ENCODE assay signal across 10 mouse cellular contexts in genomic region chr1:87637878-87638600, GRCm38 (mm10). TPM values are rescaled to one million over a fixed set of nuclear protein-coding genes. Genes with fewer than 3 reads are reported as not detected.
A peak's percentile ranks its signal among the peaks of the same experiment; 100 is the strongest.
DNase-seq lines count a peak whose midpoint lies in the region; ATAC-seq and TF ChIP-seq lines count a peak whose summit lies in the region.
"Had no signal": no experiment of that assay in that cellular context is flagged by ENCODE, and none has a peak within 500 bp of the region (broad histone marks: within the 10 kb centered on the region; RNA-seq: fewer than 3 reads in every experiment).

No protein-coding gene starts in this region.

- H3K4me3 ChIP-seq in kidney, adult 2 months (ENCODE audit: insufficient read depth, low read depth, low read length): no peak overlapping the region
- H3K4me3 ChIP-seq in kidney, embryonic 16.5 days (ENCODE audit: low read length): no peak overlapping the region
- peak overlapping the region in 1 of 3 experiments; percentile 41 for H3K4me3 ChIP-seq in CH12.LX (replicated peaks in 1 of 3; ENCODE audit: low read depth in 2 of 3, low read length in 2 of 3, poor library complexity in 1 of 3)
- H3K4me3 ChIP-seq in megakaryocyte, embryonic 14.5 days (replicated peaks): peak overlapping the region; percentile 76
- H3K4me3 ChIP-seq: heart, embryonic 15.5 days had no signal

- peak; percentile 33 for TF ChIP-seq RAD21 in CH12.LX (IDR thresholded peaks at IDR 0.05; ENCODE audit: low read depth, low read length)

- in situ Hi-C loops in CH12.LX (cut with MboI; ENCODE audit: low pct_ligation_motif_present, low pct_unique_long_range_greater_than_20kb, low sequenced_read_pairs): no loop called here

- TF ChIP-seq EP300 in CH12.LX (IDR thresholded peaks at IDR 0.05; ENCODE audit: low read length): peak; percentile 97

- no peak overlapping the region for H3K9ac ChIP-seq in kidney, embryonic 16.5 days (replicated peaks; ENCODE audit: low read length)
- peak overlapping the region; percentile 29 for H3K9ac ChIP-seq in CH12.LX (ENCODE audit: insufficient read depth, low read depth)
- H3K9ac ChIP-seq: heart, embryonic 15.5 days had no signal

- H3K79me2 ChIP-seq in CH12.LX (replicated peaks; ENCODE audit: control insufficient read depth, extremely low read depth, insufficient read depth, poor library complexity, severe bottlenecking): peaks cover 45% of the 10 kb centered on the region

- H3K4me1 ChIP-seq in kidney, adult 2 months (ENCODE audit: control insufficient read depth, insufficient read depth, low read length): no peaks in the 10 kb centered on the region
- peaks cover 6% of the 10 kb centered on the region; the same call in 1 of the 2 replicates for H3K4me1 ChIP-seq in kidney, embryonic 16.5 days (ENCODE audit: insufficient read depth, low read length)
- H3K4me1 ChIP-seq in CH12.LX (ENCODE audit: control insufficient read depth in 1 of 2, insufficient read depth in 2 of 2): peaks cover 39 to 81% of the 10 kb centered on the region in 2 experiments
- H3K4me1 ChIP-seq in megakaryocyte, embryonic 14.5 days: peaks cover 98% of the 10 kb centered on the region

- H3K27ac ChIP-seq in kidney, adult 2 months (ENCODE audit: insufficient read depth, low read depth, low read length): peak overlapping the region; percentile 39; the same call in 1 of the 2 replicates
- no peak overlapping the region for H3K27ac ChIP-seq in kidney, embryonic 16.5 days (ENCODE audit: low read length)
- peak overlapping the region; percentile 100 for H3K27ac ChIP-seq in CH12.LX (ENCODE audit: insufficient read depth, low read depth)
- H3K27ac ChIP-seq: heart, embryonic 15.5 days had no signal

- WGBS in kidney, adult 2 months: 88% methylated on average over 4 of the region's 4 CpGs
- WGBS in kidney, embryonic 16.5 days: 86% methylated on average over 4 of the region's 4 CpGs

- H3K27me3 ChIP-seq in kidney, adult 2 months (replicated peaks; ENCODE audit: control insufficient read depth, insufficient read depth, low read length): no peaks in the 10 kb centered on the region
- no peaks in the 10 kb centered on the region for H3K27me3 ChIP-seq in kidney, embryonic 16.5 days (ENCODE audit: insufficient read depth, low read length)
- H3K27me3 ChIP-seq in CH12.LX (replicated peaks): no peaks in the 10 kb centered on the region
- no peaks in the 10 kb centered on the region for H3K27me3 ChIP-seq in megakaryocyte, embryonic 14.5 days (replicated peaks)
- H3K27me3 ChIP-seq: heart, embryonic 15.5 days had no signal

- no peaks in the 10 kb centered on the region for H3K9me3 ChIP-seq in kidney, embryonic 16.5 days (ENCODE audit: low read length)
- H3K9me3 ChIP-seq in CH12.LX (replicated peaks; ENCODE audit: low read length): no peaks in the 10 kb centered on the region
- no peaks in the 10 kb centered on the region for H3K9me3 ChIP-seq in megakaryocyte, embryonic 14.5 days
- H3K9me3 ChIP-seq: heart, embryonic 15.5 days had no signal

- no peaks in the 10 kb centered on the region for H3K36me3 ChIP-seq in kidney, adult 2 months (ENCODE audit: control insufficient read depth, insufficient read depth, low read length)
- H3K36me3 ChIP-seq in kidney, embryonic 16.5 days (ENCODE audit: insufficient read depth, low read length): no peaks in the 10 kb centered on the region
- H3K36me3 ChIP-seq in CH12.LX (replicated peaks in 1 of 2; ENCODE audit: control insufficient read depth in 1 of 2, insufficient read depth in 1 of 2, low read length in 1 of 2): peaks cover 44 to 79% of the 10 kb centered on the region in 2 experiments
- peaks cover 84% of the 10 kb centered on the region for H3K36me3 ChIP-seq in megakaryocyte, embryonic 14.5 days (replicated peaks; ENCODE audit: low read length)
- H3K36me3 ChIP-seq: heart, embryonic 15.5 days had no signal

- TF ChIP-seq POLR2A in kidney, adult 2 months (IDR thresholded peaks at IDR 0.05; ENCODE audit: low read depth, low read length): no peak
- TF ChIP-seq POLR2A in CH12.LX (IDR thresholded peaks at IDR 0.05; ENCODE audit: low read depth, low read length): peak; percentile 41

- no peak overlapping the region for H3K4me2 ChIP-seq in kidney, embryonic 16.5 days (replicated peaks; ENCODE audit: low read depth, low read length)
- peak overlapping the region; percentile 63 for H3K4me2 ChIP-seq in CH12.LX (ENCODE audit: insufficient read depth, low read depth, poor library complexity, severe bottlenecking)
- H3K4me2 ChIP-seq: heart, embryonic 15.5 days had no signal

- TF ChIP-seq CTCF in kidney, adult 2 months (conservative IDR thresholded peaks at IDR 0.05; ENCODE audit: insufficient read depth, insufficient read length, low read depth, low read length): no peak
- peak in 1 of 2 experiments; percentile 30; a peak in 2 of 4 replicates for TF ChIP-seq CTCF in CH12.LX (conservative IDR thresholded peaks at IDR 0.05 in 1 of 2, IDR thresholded peaks at IDR 0.05 in 1 of 2; ENCODE audit: low read depth in 2 of 2, low read length in 2 of 2)

- dilution Hi-C loops in CH12.LX (cut with MboI; ENCODE audit: extremely low pct_ligation_motif_present, extremely low pct_unique_long_range_greater_than_20kb, low sequenced_read_pairs): no loop called here

- peak; percentile 12 for DNase-seq in kidney, adult 2 months
- DNase-seq in CH12.LX (ENCODE audit: extremely low read depth): peak; percentile 77
- DNase-seq in frontal cortex, postnatal 36 days (ENCODE audit: low spot score in 2 of 2): no peak
- no peak for DNase-seq in urinary bladder, adult 2 months (ENCODE audit: low spot score)
- no peak for DNase-seq in heart, postnatal 4 days
- DNase-seq: cerebellum, adult 18-20 months had no signal

- ATAC-seq in kidney, embryonic 16.5 days (ENCODE audit: low FRiP score, low TSS enrichment): no peak
- ATAC-seq in erythroid progenitor cell, adult 5-6 weeks (replicated peaks; ENCODE audit: low FRiP score, poor library complexity, severe bottlenecking): peak; percentile 72

TF ChIP-seq in CH12.LX, 34 proteins besides CTCF, POLR2A, EP300 and RAD21:
- no peak for TF ChIP-seq ZKSCAN1 (IDR thresholded peaks at IDR 0.05; ENCODE audit: borderline replicate concordance, low read depth, low read length)
- peak; percentile 82 for TF ChIP-seq RCOR1 (conservative IDR thresholded peaks at IDR 0.05; ENCODE audit: low read depth, low read length)
- no peak for TF ChIP-seq USF1 (IDR thresholded peaks at IDR 0.05; ENCODE audit: low read depth, low read length)
- peak; percentile 78 for TF ChIP-seq JUND (conservative IDR thresholded peaks at IDR 0.05; ENCODE audit: low read depth, low read length)
- peak; percentile 25; the same call in 1 of the 2 replicates for TF ChIP-seq SIN3A (IDR thresholded peaks at IDR 0.05; ENCODE audit: low read length)
- peak; percentile 48; the same call in 1 of the 2 replicates for TF ChIP-seq CHD2 (IDR thresholded peaks at IDR 0.05; ENCODE audit: low read length)
- 0 out of 2 replicates have a peak, but pooled peaks have one; percentile 14 for TF ChIP-seq MXI1 (IDR thresholded peaks at IDR 0.05; ENCODE audit: low read depth, low read length)
- TF ChIP-seq ELF1 (IDR thresholded peaks at IDR 0.05; ENCODE audit: low read depth, low read length): peak; percentile 36; the same call in 1 of the 2 replicates
- peak; percentile 76 for TF ChIP-seq ETS1 (conservative IDR thresholded peaks at IDR 0.05; ENCODE audit: low read depth, low read length)
- peak; percentile 30; the same call in 1 of the 2 replicates for TF ChIP-seq JUN (IDR thresholded peaks at IDR 0.05; ENCODE audit: insufficient read depth, low read depth, low read length)
- peak; percentile 84 for TF ChIP-seq TCF12 (IDR thresholded peaks at IDR 0.05; ENCODE audit: low read depth, low read length)
- TF ChIP-seq BHLHE40 (IDR thresholded peaks at IDR 0.05; ENCODE audit: low read depth, low read length): peak; percentile 66; the same call in 1 of the 2 replicates
- TF ChIP-seq MAFK (IDR thresholded peaks at IDR 0.05; ENCODE audit: insufficient replicate concordance, low read length): peak; percentile 51; the same call in 1 of the 2 replicates
- 0 out of 2 replicates have a peak, but pooled peaks have one; percentile 49 for TF ChIP-seq ZMIZ1 (IDR thresholded peaks at IDR 0.05; ENCODE audit: low read depth, low read length)
- peak; percentile 88 for TF ChIP-seq MEF2A (IDR thresholded peaks at IDR 0.05; ENCODE audit: borderline replicate concordance, low read depth, low read length)
- TF ChIP-seq TBP (conservative IDR thresholded peaks at IDR 0.05; ENCODE audit: low read depth, low read length): no peak
- TF ChIP-seq MYC (IDR thresholded peaks at IDR 0.05; ENCODE audit: low read depth, low read length): peak; percentile 76
- 0 out of 2 replicates have a peak, but pooled peaks have one; percentile 9 for TF ChIP-seq MAX (IDR thresholded peaks at IDR 0.05; ENCODE audit: low read length)
- TF ChIP-seq UBTF (IDR thresholded peaks at IDR 0.05; ENCODE audit: low read depth, low read length): no peak
- peak; percentile 48 for TF ChIP-seq SMC3 (IDR thresholded peaks at IDR 0.05; ENCODE audit: low read depth, low read length)
- no peak; the same call in 1 of the 2 replicates for TF ChIP-seq ZNF384 (IDR thresholded peaks at IDR 0.05; ENCODE audit: low read depth, low read length)
- peak; percentile 92 for TF ChIP-seq IRF4 (IDR thresholded peaks at IDR 0.05; ENCODE audit: low read depth, low read length)
TF ChIP-seq in CH12.LX: peak in this region for 17.

RNA-seq across cellular contexts. Expression of gene Inpp5d, which starts 17.9 kb away (rescaled TPM):
- polyA plus RNA-seq in kidney, adult 2 months (2012; rRNA removed): 18.6 and 20.0 TPM in 2 replicates
- polyA plus RNA-seq in kidney, embryonic 16.5 days (2015; fragmentation: Nextera tagmentation; extraction: Ambion mirVana): 8.6 and 9.1 TPM in 2 replicates
- total RNA-seq in CH12.LX (2012; rRNA removed) (80.9 and 97.1 TPM in 2 replicates), CH12.LX (2014; rRNA removed) (106 and 112 TPM in 2 replicates)
- polyA plus RNA-seq in CH12.LX (2012; ENCODE audit: insufficient read length, low read depth): 109 TPM in 2 replicates
- 23.1 and 27.0 TPM in 2 replicates for total RNA-seq in erythroid progenitor cell, adult 5-6 weeks (2015; ENCODE audit: low replicate concordance)
- 15.1 TPM in 2 replicates for total RNA-seq in erythroid progenitor cell, adult 5-6 weeks (2017; ENCODE audit: low replicate concordance)
- 107 and 189 TPM in 2 replicates for polyA plus RNA-seq in megakaryocyte, embryonic 14.5 days (2012; ENCODE audit: insufficient read depth, low replicate concordance)
- polyA plus RNA-seq in urinary bladder, adult 2 months (2012; rRNA removed): 8.5 and 12.4 TPM in 2 replicates
- 10 to 100 TPM; 10.7 to 15.6 TPM for total RNA-seq in heart, postnatal 4 days (2021)

Comparison
In these comparisons a context has a peak if more than half of its experiments do, and no peak if none do; other contexts are left out.
1. DNase-seq: peak in kidney, adult 2 months (single experiment) and CH12.LX (single experiment); none in frontal cortex, postnatal 36 days (0 of 2), urinary bladder, adult 2 months (single experiment) and heart, postnatal 4 days (single experiment).